Mouse (Mus musculus) erythroblast, embryonic 14.5 days (primary cell): ENCODE measurements around the gene Ankk1.

Experiments used
- GATA1 ChIP-seq: IDR thresholded peaks from 2 replicates; pipeline ENCODE4 v1.6.1; 2012; ENCODE audit warnings: low read length, inconsistent platforms, mixed read lengths
- TAL1 ChIP-seq: IDR thresholded peaks from 3 replicates; pipeline ENCODE4 v1.6.1; 2012; ENCODE audit warnings: low read length, inconsistent platforms, mixed read lengths

- TF ChIP-seq TAL1 (no peak), GATA1 (no peak)
These were observed 15.8 kb upstream of the Ankk1 start for GRCm38 (mm10) chr9:49442621-49443020.
